Mouse (Mus musculus): ENCODE data around the gene Dync1li1. TPM values are rescaled to one million over a fixed set of nuclear protein-coding genes. Genes with fewer than 3 reads are reported as not detected.

The Dync1li1 gene
- total and polyA plus RNA-seq, 3 experiments = 35.2 to 40.0 TPM; not detected in 1

DNA sequence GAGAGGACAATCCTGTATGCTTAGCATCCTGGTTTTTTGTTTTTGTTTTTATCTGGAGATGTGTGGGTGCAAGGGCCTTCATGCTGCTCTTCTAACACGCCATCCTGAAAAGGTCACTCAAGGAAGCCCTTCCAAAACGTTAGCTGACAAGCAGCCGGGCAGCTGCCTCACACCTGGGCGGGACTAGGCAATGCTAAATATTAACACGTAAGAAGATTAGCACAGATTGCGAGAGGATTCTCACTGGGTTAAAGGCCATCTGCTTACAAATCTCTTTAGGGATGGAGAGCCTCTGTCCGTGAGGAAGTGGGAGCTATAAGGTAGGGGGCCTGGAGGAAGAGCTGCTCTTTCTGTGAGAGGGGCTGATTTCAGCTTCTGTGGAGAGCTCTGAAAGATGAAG is 26.6 kb upstream of the Dync1li1 start:
- Histone ChIP-seq H3K9ac (ENCODE audit: control insufficient read depth, low read depth, low read length, poor library complexity, severe bottlenecking) (no peak overlapping the region), H3K36me3 (ENCODE audit: control insufficient read depth in 1 of 2, insufficient read depth in 2 of 2, low read length in 2 of 2) (no peaks in the 10 kb centered on the region), H3K4me3 (ENCODE audit: control insufficient read depth in 1 of 2, insufficient read depth in 1 of 2, low read depth in 2 of 2, low read length in 2 of 2) (no peak overlapping the region), H3K79me2 (ENCODE audit: control insufficient read depth, insufficient read depth, low read length, poor library complexity) (no peaks in the 10 kb centered on the region), H3K9me3 (replicated peaks; ENCODE audit: insufficient read depth, low read length) (no peaks in the 10 kb centered on the region), H3K27ac (ENCODE audit: control insufficient read depth, low read depth, low read length) (no peak overlapping the region), H3K4me1 (ENCODE audit: control insufficient read depth in 1 of 2, insufficient read depth in 2 of 2, low read length in 2 of 2) (0 out of 4 replicates have a peak, but pooled peaks cover 0 to 3% of the 10 kb centered on the region in 2 experiments), H3K27me3 (ENCODE audit: control insufficient read depth in 1 of 2, insufficient read depth in 2 of 2, low read length in 2 of 2) (0 out of 4 replicates have a peak, but pooled peaks cover 0 to 2% of the 10 kb centered on the region in 2 experiments)
- TF ChIP-seq MAX (IDR thresholded peaks at IDR 0.05; ENCODE audit: low read length) (no peak), MXI1 (IDR thresholded peaks at IDR 0.05; ENCODE audit: low read depth, low read length) (no peak), TBP (IDR thresholded peaks at IDR 0.05; ENCODE audit: low read depth, low read length) (no peak), SIN3A (IDR thresholded peaks at IDR 0.05; ENCODE audit: low read length) (no peak), USF2 (IDR thresholded peaks at IDR 0.05; ENCODE audit: borderline replicate concordance in 1 of 2, insufficient read depth in 1 of 2, low read depth in 1 of 2, low read length in 2 of 2) (no peak), GABPA (IDR thresholded peaks at IDR 0.05; ENCODE audit: low read depth, low read length) (no peak), GATA1 (IDR thresholded peaks at IDR 0.05; ENCODE audit: low read depth, low read length) (no peak), USF1 (IDR thresholded peaks at IDR 0.05; ENCODE audit: low read depth, low read length) (no peak), E2F4 (IDR thresholded peaks at IDR 0.05; ENCODE audit: borderline replicate concordance, low read depth, low read length) (no peak), POLR2AphosphoS5 (IDR thresholded peaks at IDR 0.05; ENCODE audit: borderline replicate concordance, low read depth, low read length) (no peak), MYC (IDR thresholded peaks at IDR 0.05; ENCODE audit: low read depth, low read length) (no peak), ZKSCAN1 (IDR thresholded peaks at IDR 0.05; ENCODE audit: low read depth, low read length) (no peak), CTCF (IDR thresholded peaks at IDR 0.05 in 2 of 3, conservative IDR thresholded peaks at IDR 0.05 in 1 of 3; ENCODE audit: control insufficient read depth in 1 of 3, insufficient read depth in 1 of 3, low read depth in 2 of 3, low read length in 3 of 3, poor library complexity in 1 of 3, severe bottlenecking in 1 of 3) (no peak)
- DNase-seq (ENCODE audit: low read depth, low spot score) = no peak

DNA sequence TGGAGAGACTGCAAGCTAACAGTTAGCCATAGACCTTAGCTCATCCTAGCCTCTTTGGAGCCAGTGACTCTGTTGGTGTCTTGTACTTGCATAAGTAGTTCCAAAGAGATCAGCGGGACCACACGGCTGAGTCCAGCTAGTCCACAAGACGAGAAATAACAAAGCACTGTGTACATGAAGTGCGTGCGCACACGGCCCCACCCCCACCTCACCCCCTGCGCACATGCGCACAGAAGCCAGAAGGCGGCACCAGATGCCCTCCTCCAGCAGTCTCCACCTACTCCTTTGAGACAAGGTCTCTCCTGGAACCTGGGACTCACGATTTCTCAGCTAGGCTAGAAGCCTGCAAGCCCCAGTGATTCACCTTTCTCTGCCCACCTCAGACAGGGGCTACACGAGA is 24.8 kb upstream of the Dync1li1 start:
- Histone ChIP-seq H3K4me1 (ENCODE audit: control insufficient read depth in 1 of 2, insufficient read depth in 2 of 2, low read length in 2 of 2) (no peaks in the 10 kb centered on the region), H3K9ac (ENCODE audit: control insufficient read depth, low read depth, low read length, poor library complexity, severe bottlenecking) (no peak overlapping the region), H3K27ac (ENCODE audit: control insufficient read depth, low read depth, low read length) (no peak overlapping the region), H3K9me3 (replicated peaks; ENCODE audit: insufficient read depth, low read length) (no peaks in the 10 kb centered on the region), H3K4me3 (ENCODE audit: control insufficient read depth in 1 of 2, insufficient read depth in 1 of 2, low read depth in 2 of 2, low read length in 2 of 2) (no peak overlapping the region), H3K27me3 (ENCODE audit: control insufficient read depth in 1 of 2, insufficient read depth in 2 of 2, low read length in 2 of 2) (0 out of 4 replicates have a peak, but pooled peaks cover 0 to 2% of the 10 kb centered on the region in 2 experiments), H3K79me2 (ENCODE audit: control insufficient read depth, insufficient read depth, low read length, poor library complexity) (no peaks in the 10 kb centered on the region), H3K36me3 (ENCODE audit: control insufficient read depth in 1 of 2, insufficient read depth in 2 of 2, low read length in 2 of 2) (no peaks in the 10 kb centered on the region)
- DNase-seq (ENCODE audit: low read depth, low spot score) = no peak
- TF ChIP-seq ZNF384 (IDR thresholded peaks at IDR 0.05; ENCODE audit: low read depth, low read length) = no peak
- no peak for TF ChIP-seq KAT2A (conservative IDR thresholded peaks at IDR 0.05; ENCODE audit: low read depth, low read length)
- TF ChIP-seq MAFK (IDR thresholded peaks at IDR 0.05; ENCODE audit: borderline replicate concordance, low read depth, low read length) = no peak
- no peak for TF ChIP-seq ZC3H11A (IDR thresholded peaks at IDR 0.05; ENCODE audit: low read depth, low read length)
- TF ChIP-seq HCFC1 (IDR thresholded peaks at IDR 0.05; ENCODE audit: low read depth, low read length) = no peak
- TF ChIP-seq BHLHE40 (IDR thresholded peaks at IDR 0.05; ENCODE audit: borderline replicate concordance, low read depth, low read length) = no peak

Data from MEL (cell line).